Mouse (Mus musculus) stomach, embryonic 16.5 days (tissue): ENCODE measurements around the gene Ing4. TPM values are rescaled to one million over a fixed set of nuclear protein-coding genes. Genes with fewer than 3 reads are reported as not detected.

Experiments
- microRNA-seq: library from miRNA; unstranded; fragments of <30 nt; microRNA quantifications from one replicate; pipeline ENCODE4, GENCODE M21; 2016
- polyA plus RNA-seq: library from polyadenylated mRNA; unstranded; fragments of >200 nt; fragmentation: Nextera tagmentation; extraction: Ambion mirVana; gene quantifications from 2 replicates; pipeline ENCODE4 v1.2.1, GENCODE M21; 2015

Ing4 gene
- polyA plus RNA-seq, 1 experiment from 2014 or later, result 115 TPM

Small RNA genes lying within 50 kb of the gene (microRNA-seq; reads per million reads assigned to microRNA genes)
- 0.50 reads per million for gene Mir7045

Other genes starting within 250 kb of the Ing4 start
- gene Spsb2, start 231.1 kb upstream of the Ing4 start, polyA plus RNA-seq, result 14.8 and 15.1 TPM in 2 replicates
- 938 and 959 TPM in 2 replicates for gene Tpi1, start 225.5 kb upstream of the Ing4 start, polyA plus RNA-seq
- gene Usp5, start 210.3 kb upstream of the Ing4 start, polyA plus RNA-seq, result 128 and 139 TPM in 2 replicates
- gene Cdca3, start 210.2 kb upstream of the Ing4 start, polyA plus RNA-seq, result 129 and 138 TPM in 2 replicates
- gene Gnb3, start 199.5 kb upstream of the Ing4 start, polyA plus RNA-seq, result 0.66 and 1.5 TPM in 2 replicates
- 9.9 and 11.5 TPM in 2 replicates for gene P3h3, start 182.0 kb upstream of the Ing4 start, polyA plus RNA-seq
- gene Gpr162, start 175.8 kb upstream of the Ing4 start, polyA plus RNA-seq, result 1.1 and 1.7 TPM in 2 replicates
- 0.46 TPM in 2 replicates for gene Cd4, start 151.5 kb upstream of the Ing4 start, polyA plus RNA-seq
- 1.2 and 1.3 TPM in 2 replicates for gene Lag3, start 128.1 kb upstream of the Ing4 start, polyA plus RNA-seq
- gene Ptms, start 119.7 kb upstream of the Ing4 start, polyA plus RNA-seq, result 177 and 180 TPM in 2 replicates
- 283 and 299 TPM in 2 replicates for gene Mlf2, start 108.4 kb upstream of the Ing4 start, polyA plus RNA-seq
- 140 and 156 TPM in 2 replicates for gene Cops7a, start 74.2 kb upstream of the Ing4 start, polyA plus RNA-seq
- gene Pianp, start 43.1 kb upstream of the Ing4 start, polyA plus RNA-seq, result 4.0 and 4.2 TPM in 2 replicates
- 9.3 and 12.8 TPM in 2 replicates for gene Zfp384, start 30.6 kb upstream of the Ing4 start, polyA plus RNA-seq
- gene Acrbp, start 9.9 kb downstream of the Ing4 start, polyA plus RNA-seq, result 10.6 and 12.9 TPM in 2 replicates
- gene Lpar5, start 28.2 kb downstream of the Ing4 start, polyA plus RNA-seq, result 9.5 and 13.6 TPM in 2 replicates
- 42.6 and 46.3 TPM in 2 replicates for gene Chd4, start 56.2 kb downstream of the Ing4 start, polyA plus RNA-seq
- 56.6 and 57.9 TPM in 2 replicates for gene Nop2, start 92.1 kb downstream of the Ing4 start, polyA plus RNA-seq
- gene Iffo1, start 105.5 kb downstream of the Ing4 start, polyA plus RNA-seq, result 6.0 and 8.8 TPM in 2 replicates
- gene Gapdh, start 126.7 kb downstream of the Ing4 start, polyA plus RNA-seq, result 1,523 and 1,787 TPM in 2 replicates
- 90.3 and 102 TPM in 2 replicates for gene Ncapd2, start 151.9 kb downstream of the Ing4 start, polyA plus RNA-seq
- gene Mrpl51, start 152.0 kb downstream of the Ing4 start, polyA plus RNA-seq, result 212 and 232 TPM in 2 replicates
- 6.9 and 7.4 TPM in 2 replicates for gene Vamp1, start 175.8 kb downstream of the Ing4 start, polyA plus RNA-seq
- gene Tapbpl, start 192.1 kb downstream of the Ing4 start, polyA plus RNA-seq, result 9.0 and 9.6 TPM in 2 replicates
- 2.5 and 2.7 TPM in 2 replicates for gene Cd27, start 197.2 kb downstream of the Ing4 start, polyA plus RNA-seq
- 0.26 TPM in 1 of 2 replicates, not detected in the other for gene Tuba3a, start 246.3 kb downstream of the Ing4 start, polyA plus RNA-seq